Mouse (Mus musculus): ENCODE data around the gene Acat1.

Acat1 gene

GRCm38 (mm10) chr9:53535416-53536320, 74.5 kb downstream of the Acat1 start:
- peak; percentile 23 for DNase-seq (ENCODE audit: extremely low read depth, insufficient read length, low spot score)

All from 3134 (cell line).